ENCODE assay signal across 27 mouse cellular contexts in the genomic region with DNA sequence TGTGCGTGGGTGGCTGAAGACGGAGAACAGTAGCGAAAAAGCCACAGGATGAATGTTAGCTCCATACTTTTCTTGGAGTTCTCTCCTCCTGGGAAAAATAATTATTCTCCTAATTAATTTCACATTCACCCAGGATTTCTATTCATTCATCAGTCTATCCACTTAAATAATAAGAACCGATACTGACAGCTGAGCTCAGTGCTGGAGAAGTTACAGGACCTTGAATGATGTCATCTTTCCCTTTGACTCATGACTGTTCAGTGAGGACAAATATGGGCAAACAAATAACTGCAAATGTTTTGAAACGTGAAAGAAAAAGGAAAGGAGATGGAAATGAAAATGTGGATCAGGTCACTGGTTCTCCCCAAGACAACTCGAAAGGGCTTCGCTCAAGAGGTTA.
A peak's percentile ranks its signal among the peaks of the same experiment; 100 is the strongest.
DNase-seq lines count a peak whose midpoint lies in the region; ATAC-seq and TF ChIP-seq lines count a peak whose summit lies in the region.
"Had no signal": no experiment of that assay in that cellular context is flagged by ENCODE, and none has a peak within 500 bp of the region (broad histone marks: within the 10 kb centered on the region; RNA-seq: fewer than 3 reads in every experiment).

No protein-coding gene starts in this region.

- H3K27ac ChIP-seq in forebrain, embryonic 12.5 days = no peak overlapping the region
- no peak overlapping the region for H3K27ac ChIP-seq in forebrain, embryonic 11.5 days (ENCODE audit: low read depth, low read length)
- H3K27ac ChIP-seq in thymus, adult 2 months (ENCODE audit: control insufficient read depth, insufficient read depth, low read length) = no peak overlapping the region
- H3K27ac ChIP-seq: embryonic facial prominence, embryonic 15.5 days; forebrain, embryonic 10.5 days; heart, adult 2 months; kidney, embryonic 15.5 days; liver, embryonic 14.5 days; midbrain, embryonic 10.5 days; midbrain, embryonic 15.5 days; neural tube, embryonic 13.5 days had no signal

- no peaks in the 10 kb centered on the region for H3K36me3 ChIP-seq in forebrain, embryonic 12.5 days (replicated peaks)
- no peaks in the 10 kb centered on the region for H3K36me3 ChIP-seq in forebrain, embryonic 11.5 days (ENCODE audit: control insufficient read depth, insufficient read depth, low read length)
- H3K36me3 ChIP-seq in thymus, adult 2 months (ENCODE audit: control insufficient read depth, insufficient read depth, low read length) = no peaks in the 10 kb centered on the region
- H3K36me3 ChIP-seq: embryonic facial prominence, embryonic 15.5 days; forebrain, embryonic 10.5 days; kidney, embryonic 15.5 days; midbrain, embryonic 10.5 days; midbrain, embryonic 15.5 days; neural tube, embryonic 13.5 days had no signal

- 0 out of 2 replicates have a peak, but pooled peaks have one; percentile 4 for ATAC-seq in forebrain, embryonic 12.5 days (ENCODE audit: low FRiP score)
- no peak for ATAC-seq in forebrain, embryonic 11.5 days (replicated peaks; ENCODE audit: low FRiP score)
- ATAC-seq: CD4-positive, CD25-positive, alpha-beta regulatory T cell, adult 4 months; hindbrain, embryonic 16.5 days; midbrain, embryonic 15.5 days had no signal

- intact Hi-C loops in heart, postnatal 14 days (cut with DNase I) = no loop called here

- no peaks in the 10 kb centered on the region for H3K9me3 ChIP-seq in forebrain, embryonic 12.5 days
- H3K9me3 ChIP-seq in forebrain, embryonic 11.5 days (ENCODE audit: control insufficient read depth, low read length) = no peaks in the 10 kb centered on the region
- H3K9me3 ChIP-seq: embryonic facial prominence, embryonic 15.5 days; forebrain, embryonic 10.5 days; kidney, embryonic 15.5 days; midbrain, embryonic 10.5 days; midbrain, embryonic 15.5 days; neural tube, embryonic 13.5 days had no signal

- no peaks in the 10 kb centered on the region for H3K4me1 ChIP-seq in forebrain, embryonic 12.5 days
- H3K4me1 ChIP-seq in forebrain, embryonic 11.5 days (replicated peaks; ENCODE audit: control insufficient read depth, insufficient read depth, low read length) = no peaks in the 10 kb centered on the region
- no peaks in the 10 kb centered on the region for H3K4me1 ChIP-seq in thymus, adult 2 months (replicated peaks; ENCODE audit: control insufficient read depth, insufficient read depth, low read length)
- H3K4me1 ChIP-seq: embryonic facial prominence, embryonic 15.5 days; kidney, embryonic 15.5 days; midbrain, embryonic 10.5 days had no signal

- H3K4me3 ChIP-seq in forebrain, embryonic 12.5 days (replicated peaks) = no peak overlapping the region
- no peak overlapping the region for H3K4me3 ChIP-seq in forebrain, embryonic 11.5 days (ENCODE audit: low read depth, low read length)
- H3K4me3 ChIP-seq in thymus, adult 2 months (ENCODE audit: control insufficient read depth, insufficient read depth, low read length) = no peak overlapping the region
- H3K4me3 ChIP-seq: embryonic facial prominence, embryonic 15.5 days; forebrain, embryonic 10.5 days; heart, adult 2 months; kidney, embryonic 15.5 days; midbrain, embryonic 10.5 days; midbrain, embryonic 15.5 days; neural tube, embryonic 13.5 days had no signal

- WGBS in forebrain, embryonic 12.5 days = 51% methylated on average over 7 of the region's 7 CpGs
- 72% methylated on average over 7 of the region's 7 CpGs for whole genome bisulfite sequencing in forebrain, embryonic 11.5 days
- 90% methylated on average over 7 of the region's 7 CpGs for WGBS in thymus, adult 2 months

- DNase-seq in forebrain, embryonic 11.5 days (ENCODE audit: low spot score) = no peak
- DNase-seq in heart, adult 9 months (ENCODE audit: low spot score in 2 of 2) = peak; percentile 15 to 34
- no peak for DNase-seq in heart, postnatal 14 days
- peak; percentile 84 for DNase-seq in Muller cell, postnatal 12 days (ENCODE audit: inconsistent ontology term)
- peak; percentile 5 for DNase-seq in skeletal muscle tissue, adult 2 months (ENCODE audit: low read depth, low spot score)
- DNase-seq in thymus, adult 2 months = no peak
- DNase-seq: cerebellum, adult 2 months; cerebellum, postnatal 14 days; gastrocnemius, postnatal 25 days; kidney, adult 18-20 months; kidney, postnatal 25 days; liver; lung, adult 2 months; lung, postnatal 10 days; right cerebral cortex, postnatal 4 days; thymus, postnatal 4 days had no signal

- no peak for TF ChIP-seq POLR2A in thymus, adult 2 months (IDR thresholded peaks at IDR 0.05; ENCODE audit: control insufficient read depth, extremely low read depth, insufficient read depth, low read length, poor library complexity)

- H3K27me3 ChIP-seq in forebrain, embryonic 12.5 days = no peaks in the 10 kb centered on the region
- H3K27me3 ChIP-seq in forebrain, embryonic 11.5 days (ENCODE audit: control insufficient read depth, insufficient read depth, low read length) = no peaks in the 10 kb centered on the region
- no peaks in the 10 kb centered on the region for H3K27me3 ChIP-seq in thymus, adult 2 months (ENCODE audit: control insufficient read depth, insufficient read depth, low read length)
- H3K27me3 ChIP-seq: embryonic facial prominence, embryonic 15.5 days; kidney, embryonic 15.5 days; midbrain, embryonic 15.5 days; neural tube, embryonic 13.5 days had no signal

- no peak overlapping the region for H3K4me2 ChIP-seq in forebrain, embryonic 12.5 days
- H3K4me2 ChIP-seq in forebrain, embryonic 11.5 days (ENCODE audit: low read depth, low read length, severe bottlenecking) = no peak overlapping the region
- H3K4me2 ChIP-seq: embryonic facial prominence, embryonic 15.5 days; kidney, embryonic 15.5 days; midbrain, embryonic 15.5 days; neural tube, embryonic 13.5 days had no signal

- no peak overlapping the region for H3K9ac ChIP-seq in forebrain, embryonic 12.5 days
- H3K9ac ChIP-seq in forebrain, embryonic 11.5 days (ENCODE audit: low read length) = no peak overlapping the region
- H3K9ac ChIP-seq: embryonic facial prominence, embryonic 15.5 days; kidney, embryonic 15.5 days; liver, embryonic 14.5 days; midbrain, embryonic 15.5 days; neural tube, embryonic 13.5 days had no signal

- no peak for TF ChIP-seq CTCF in thymus, adult 2 months (IDR thresholded peaks at IDR 0.05; ENCODE audit: borderline replicate concordance, control insufficient read depth, extremely low read depth, insufficient read depth, low read length, poor library complexity)

Comparison
In these comparisons a context has a peak if more than half of its experiments do, and no peak if none do; other contexts are left out.
1. DNase-seq: peak in heart, adult 9 months (2 of 2), Muller cell, postnatal 12 days (single experiment) and skeletal muscle tissue, adult 2 months (single experiment); none in forebrain, embryonic 11.5 days (single experiment), heart, postnatal 14 days (0 of 2) and thymus, adult 2 months (single experiment).